Mouse (Mus musculus) liver, postnatal 0 days (tissue): ENCODE data around the gene Rubcn.

Experiments
- CTCF ChIP-seq: sonication (generic); IDR thresholded peaks from 2 replicates; pipeline ENCODE4 v1.5.1; 2016; ENCODE audit warnings: antibody characterized with exemption, low read depth
- EP300 ChIP-seq: IDR thresholded peaks from 2 replicates; pipeline ENCODE4 v1.6.1; 2016; ENCODE audit warnings: antibody characterized with exemption, low read depth, mild to moderate bottlenecking

DNA sequence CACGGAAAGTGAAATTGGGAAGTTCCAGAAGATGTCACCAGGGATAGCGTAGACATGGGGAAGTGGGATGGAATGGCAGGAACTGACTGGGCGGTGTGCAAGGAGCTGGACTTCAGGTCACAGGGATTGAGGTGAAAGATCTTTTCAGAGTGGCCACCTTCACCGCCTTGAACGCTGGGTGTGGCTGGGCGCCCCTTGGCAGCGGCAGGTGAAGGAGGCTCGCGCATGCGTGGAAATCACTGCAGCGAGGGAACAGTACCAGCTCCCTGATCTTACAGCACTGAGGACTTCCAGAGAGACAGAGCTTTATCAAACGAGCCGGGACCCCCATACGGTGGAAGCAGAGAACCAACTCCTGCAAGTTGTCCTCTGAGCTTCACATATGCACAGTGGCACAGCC, 63.0 kb downstream of the Rubcn start:
- TF ChIP-seq CTCF (no peak), EP300 (no peak)
